Mouse (Mus musculus): ENCODE measurements at regions not wholly inside any gene's neighbourhood (a gene's known extent, or its start where the extent isn't known, plus 50 kb on each side); places are given as distances from the start of the nearest gene placed in this dataset.
A peak's percentile ranks its signal among the peaks of the same experiment; 100 is the strongest.

DNA sequence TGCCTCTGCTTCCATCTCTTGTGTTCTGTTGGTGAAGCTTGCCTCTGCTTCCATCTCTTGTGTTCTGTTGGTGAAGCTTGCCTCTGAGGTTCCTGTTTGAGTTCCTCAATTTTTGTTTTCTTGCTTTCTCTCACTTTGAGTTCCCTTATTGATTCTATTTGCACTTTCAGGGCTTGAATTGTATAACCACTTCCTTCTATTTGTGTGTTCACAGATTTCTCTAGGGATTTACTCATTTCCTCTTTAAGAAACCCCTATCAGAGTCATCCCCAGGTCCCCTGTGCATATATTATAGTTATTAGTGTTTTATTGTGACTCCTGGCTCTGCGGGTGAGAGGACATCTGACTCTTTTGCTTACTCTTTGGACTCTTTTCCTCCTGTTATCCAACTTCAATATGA lies 144.2 kb upstream of the Dpt start:
- DNase-seq (ENCODE audit: low spot score in 2 of 2), result no peak
- intact Hi-C loops (cut with DNase I), result no loop called here

DNA sequence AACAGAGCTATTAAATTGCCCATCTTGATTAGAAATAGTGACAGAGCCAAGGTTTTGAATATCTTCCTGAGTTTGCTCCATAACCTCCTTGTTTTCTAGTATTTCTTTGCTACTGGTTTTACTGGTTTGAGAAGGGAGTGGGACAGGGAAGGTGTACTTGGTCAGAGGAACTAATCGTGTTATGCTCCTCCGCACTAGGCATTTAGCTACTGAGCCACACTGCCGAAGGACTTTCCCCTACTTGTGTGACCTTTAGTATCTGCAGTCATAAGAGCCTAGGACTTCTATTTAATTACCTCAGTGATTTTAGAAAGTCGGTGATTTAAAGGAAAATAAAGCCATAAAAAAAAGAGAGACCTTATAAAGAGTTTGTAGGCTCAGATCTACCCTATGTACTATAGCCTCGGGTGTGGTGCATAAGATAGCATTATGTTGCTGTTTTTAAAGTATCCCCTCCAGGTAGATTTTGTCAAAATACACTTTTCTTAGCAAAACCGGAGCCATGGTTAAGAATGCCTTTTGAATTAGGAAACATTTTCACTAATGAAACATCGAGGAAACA lies 158.5 kb upstream of the Dpt start:
- intact Hi-C loops (cut with DNase I), result no loop called here
- no peak for DNase-seq (ENCODE audit: low spot score in 2 of 2)

DNA sequence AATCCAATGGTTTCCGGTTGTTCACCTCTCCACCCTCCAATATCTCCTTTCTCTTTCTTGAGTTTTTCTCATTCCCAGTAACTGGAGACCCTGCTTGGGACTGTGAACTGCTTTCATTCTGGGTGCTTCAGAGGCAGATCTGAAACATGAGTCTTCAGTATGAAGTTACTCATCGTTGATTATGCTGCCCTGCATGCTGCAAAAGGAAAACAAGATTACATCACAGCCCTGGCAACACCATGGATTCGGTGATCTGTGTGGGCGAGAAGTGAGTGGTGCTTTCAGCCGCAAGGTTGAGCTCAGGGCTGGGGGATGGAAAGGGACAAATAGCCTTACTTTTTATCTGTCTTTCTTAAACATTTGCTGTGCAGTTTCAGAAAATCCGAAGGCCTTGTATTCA lies 164.8 kb upstream of the Dpt start:
- DNase-seq (ENCODE audit: low spot score in 2 of 2), result peak; percentile 8 to 16
- intact Hi-C loops (cut with DNase I), result no loop called here

DNA sequence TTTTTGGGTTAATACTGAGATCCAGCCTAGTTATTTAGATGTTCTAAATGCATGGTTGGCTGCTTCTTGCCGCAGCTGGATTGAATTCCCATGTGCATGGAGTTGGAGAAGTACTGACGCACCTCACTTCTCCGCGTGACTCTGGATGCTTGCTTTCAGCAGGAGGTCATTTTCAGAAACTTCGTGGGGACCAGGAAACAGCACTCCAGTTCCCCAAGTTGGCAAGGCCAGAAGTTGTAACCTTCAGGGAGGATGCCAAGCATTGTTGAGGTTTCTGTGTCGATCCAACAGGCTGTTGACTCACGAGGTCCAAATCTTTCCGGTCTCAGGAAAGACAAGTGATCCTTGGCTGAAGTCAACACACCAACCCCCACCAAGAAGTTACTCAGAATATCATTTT lies 167.6 kb upstream of the Dpt start:
- DNase-seq (ENCODE audit: low spot score in 2 of 2), result no peak
- intact Hi-C loops (cut with DNase I), result no loop called here

DNA sequence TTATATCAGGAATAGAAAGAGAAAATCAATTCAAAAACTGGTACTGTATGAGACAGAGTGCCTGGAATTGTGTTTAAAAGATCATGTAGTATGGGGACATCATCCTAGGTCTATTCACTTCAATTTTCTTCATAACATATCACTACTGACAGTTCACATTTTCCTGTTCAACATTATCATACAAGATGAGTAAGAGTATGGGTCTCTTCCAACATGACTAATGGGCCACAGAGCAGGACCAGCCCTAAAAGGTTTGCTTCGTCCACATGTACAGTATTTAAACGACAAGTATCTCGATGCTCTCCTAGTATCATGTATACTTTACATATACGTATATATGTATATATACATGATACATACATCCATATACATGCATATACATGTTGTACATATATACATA lies 164.8 kb upstream of the Atp1b1 start:
- DNase-seq (ENCODE audit: low spot score in 2 of 2), result no peak
- intact Hi-C loops (cut with DNase I), result no loop called here

DNA sequence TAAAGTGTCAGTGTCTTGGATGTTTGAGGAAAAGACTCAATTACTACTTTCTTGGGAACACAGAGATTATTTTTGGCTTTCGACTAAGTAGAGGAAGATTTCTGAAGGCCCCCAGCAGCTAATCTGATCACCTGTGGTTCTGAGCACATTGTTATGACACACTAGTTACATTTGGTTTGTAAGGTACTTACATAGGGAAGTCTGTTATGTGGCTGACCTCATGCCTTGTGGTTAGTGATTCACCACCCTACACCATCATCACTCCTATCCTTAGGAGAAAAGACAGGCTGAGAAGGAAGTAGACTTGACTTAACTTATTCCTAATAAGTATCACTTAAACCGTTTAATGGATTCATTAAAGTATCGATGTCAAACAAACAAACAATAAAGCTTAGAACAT lies 164.3 kb upstream of the Atp1b1 start:
- intact Hi-C loops (cut with DNase I), result no loop called here
- no peak for DNase-seq (ENCODE audit: low spot score in 2 of 2)

DNA sequence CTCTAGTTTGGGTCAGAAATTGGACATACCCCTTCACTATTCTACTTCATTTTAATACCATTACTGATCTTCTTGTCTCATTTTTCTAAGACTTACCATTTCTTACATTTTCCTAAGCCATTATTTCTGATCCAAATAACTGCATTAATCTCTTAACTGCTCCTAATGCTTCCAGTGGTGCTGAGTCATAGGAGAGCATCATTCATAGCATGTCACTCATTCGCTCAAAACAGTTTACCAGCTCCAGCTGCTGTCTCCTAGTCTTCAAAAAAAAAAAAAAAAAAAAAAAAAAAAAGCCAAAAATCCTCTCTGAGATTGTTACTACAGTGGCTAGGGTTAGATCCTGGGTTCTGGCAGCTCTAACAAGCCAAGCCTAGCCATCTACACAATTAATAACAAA lies 162.0 kb upstream of the Atp1b1 start:
- DNase-seq (ENCODE audit: low spot score in 2 of 2), result no peak
- intact Hi-C loops (cut with DNase I), result no loop called here

DNA sequence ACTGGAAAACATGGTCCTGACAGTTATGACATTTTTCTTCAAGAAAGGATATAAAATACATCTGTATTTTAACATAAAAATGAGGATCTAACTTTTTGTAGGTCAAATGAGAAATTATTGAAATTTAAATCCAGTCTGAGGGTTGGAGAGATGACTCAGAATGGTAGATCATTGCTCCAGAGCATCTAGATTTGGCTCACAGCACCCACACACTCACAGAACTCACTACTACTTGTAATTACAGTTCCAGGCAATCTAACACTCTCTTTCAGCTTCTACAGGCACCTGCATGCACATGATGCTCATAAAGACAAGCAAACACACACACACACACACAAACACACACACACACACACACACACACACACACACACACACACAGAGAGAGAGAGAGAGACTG lies 159.7 kb upstream of the Atp1b1 start:
- intact Hi-C loops (cut with DNase I), result no loop called here
- no peak for DNase-seq (ENCODE audit: low spot score in 2 of 2)

DNA sequence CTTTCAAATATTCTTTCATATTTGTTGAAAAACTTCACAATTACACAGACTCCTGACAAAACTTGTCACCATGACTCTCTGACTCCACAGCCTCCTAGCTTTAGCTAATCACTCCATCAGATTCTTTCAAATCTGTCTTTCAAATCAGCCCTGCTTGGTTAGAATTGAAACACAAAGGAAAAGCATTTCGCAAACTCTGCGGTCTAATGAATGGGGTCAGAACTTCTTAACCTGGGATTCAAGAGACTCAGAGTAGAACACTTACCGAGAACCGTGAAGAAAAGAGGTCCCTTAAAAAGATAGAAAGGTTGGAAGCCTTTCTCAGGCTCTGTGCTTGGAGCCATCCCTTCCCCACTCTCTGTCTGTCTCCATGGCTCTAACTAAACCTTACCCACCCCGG lies 148.9 kb upstream of the Atp1b1 start:
- DNase-seq (ENCODE audit: low spot score in 2 of 2), result no peak
- intact Hi-C loops (cut with DNase I), result no loop called here

DNA sequence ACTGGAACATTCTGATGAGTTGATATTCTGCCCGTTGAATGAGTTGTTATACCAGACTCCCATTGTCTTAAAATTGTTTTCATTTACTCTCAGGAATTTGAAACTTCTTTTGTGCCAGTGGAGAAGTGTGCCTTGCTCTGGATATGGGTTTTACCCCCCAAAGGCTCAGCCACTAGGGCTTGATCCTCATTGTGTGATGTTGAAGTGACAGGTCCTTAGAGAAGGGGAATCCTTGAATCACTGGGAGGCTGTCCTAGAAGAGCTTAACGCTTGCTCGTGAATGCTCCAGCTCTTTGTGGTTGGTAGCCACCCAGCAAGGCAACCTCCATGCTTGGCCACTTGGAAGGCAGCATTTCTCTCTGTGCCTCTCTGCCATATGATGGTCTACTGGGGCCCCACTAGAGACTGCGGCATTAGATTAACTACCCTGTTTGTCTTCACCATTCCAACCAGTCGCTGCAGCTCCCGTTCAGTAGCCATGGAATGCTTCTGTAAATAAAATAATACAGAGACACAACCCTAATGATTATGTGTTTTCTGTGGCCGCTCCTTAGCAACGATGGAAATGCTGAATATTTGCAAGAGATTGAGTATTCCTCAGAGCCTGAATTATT lies 148.1 kb upstream of the Atp1b1 start:
- no peak for DNase-seq (ENCODE audit: low spot score in 2 of 2)
- intact Hi-C loops (cut with DNase I), result no loop called here

DNA sequence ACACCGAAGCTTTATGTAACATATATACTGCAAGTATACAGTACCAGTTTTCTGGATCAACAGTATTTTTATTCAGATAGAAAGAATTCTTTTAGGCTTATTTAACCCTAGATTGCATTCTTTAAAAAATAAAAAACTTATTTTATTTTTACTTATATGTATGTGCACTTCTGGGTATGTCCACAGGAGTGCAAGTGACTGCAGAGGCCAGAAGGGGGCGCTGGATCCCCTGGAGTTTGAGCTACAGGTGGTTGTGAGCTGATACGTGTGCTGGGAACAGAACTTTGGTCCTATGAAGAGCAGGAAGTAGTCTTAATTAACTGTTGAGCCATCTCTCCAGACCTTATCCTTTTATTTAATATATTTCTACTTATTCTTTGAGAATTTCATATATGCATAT lies 145.3 kb upstream of the Atp1b1 start:
- no peak for DNase-seq (ENCODE audit: low spot score in 2 of 2)
- intact Hi-C loops (cut with DNase I), result no loop called here

DNA sequence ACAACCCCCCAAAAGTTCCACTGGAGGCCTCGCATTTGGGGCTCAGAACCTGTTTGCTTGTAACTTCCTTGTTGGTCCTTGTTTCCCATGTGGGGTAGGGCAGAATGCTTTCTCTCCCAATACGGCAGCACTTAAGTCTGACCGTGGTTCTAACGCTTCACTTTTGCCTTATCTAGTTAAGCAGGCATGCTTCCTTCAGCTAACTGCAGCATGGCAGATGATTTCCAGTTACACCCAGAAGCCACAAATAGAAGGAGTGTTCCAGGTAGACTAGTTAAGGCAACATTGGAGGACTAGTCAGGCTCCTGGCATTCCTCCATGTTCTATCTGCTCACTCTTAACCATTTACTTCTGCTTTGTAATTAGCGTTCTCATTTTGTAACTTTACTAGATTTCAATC lies 144.4 kb upstream of the Atp1b1 start:
- intact Hi-C loops (cut with DNase I), result no loop called here
- no peak for DNase-seq (ENCODE audit: low spot score in 2 of 2)

DNA sequence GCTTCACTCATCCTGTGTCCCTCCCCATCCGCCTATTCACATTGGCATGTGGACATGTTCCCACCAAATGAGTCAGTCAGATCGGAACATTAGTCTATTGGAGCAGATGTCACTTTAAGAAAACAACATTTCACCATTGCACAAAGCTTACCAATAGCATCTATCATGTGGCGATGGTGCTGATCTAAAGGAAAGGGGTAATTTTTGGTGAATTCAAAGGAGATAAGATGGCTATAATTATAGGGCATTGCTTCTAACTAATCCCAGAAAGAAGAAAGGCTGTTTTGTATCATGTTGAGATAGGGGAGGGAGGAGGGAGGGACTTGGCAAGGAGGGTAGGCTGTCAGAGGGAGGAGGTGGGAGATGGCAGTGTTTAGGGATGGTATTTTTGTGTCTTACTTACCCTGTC lies 132.1 kb upstream of the Atp1b1 start:
- peak in 1 of 2 experiments; percentile 18 for DNase-seq (ENCODE audit: low spot score in 2 of 2)

DNA sequence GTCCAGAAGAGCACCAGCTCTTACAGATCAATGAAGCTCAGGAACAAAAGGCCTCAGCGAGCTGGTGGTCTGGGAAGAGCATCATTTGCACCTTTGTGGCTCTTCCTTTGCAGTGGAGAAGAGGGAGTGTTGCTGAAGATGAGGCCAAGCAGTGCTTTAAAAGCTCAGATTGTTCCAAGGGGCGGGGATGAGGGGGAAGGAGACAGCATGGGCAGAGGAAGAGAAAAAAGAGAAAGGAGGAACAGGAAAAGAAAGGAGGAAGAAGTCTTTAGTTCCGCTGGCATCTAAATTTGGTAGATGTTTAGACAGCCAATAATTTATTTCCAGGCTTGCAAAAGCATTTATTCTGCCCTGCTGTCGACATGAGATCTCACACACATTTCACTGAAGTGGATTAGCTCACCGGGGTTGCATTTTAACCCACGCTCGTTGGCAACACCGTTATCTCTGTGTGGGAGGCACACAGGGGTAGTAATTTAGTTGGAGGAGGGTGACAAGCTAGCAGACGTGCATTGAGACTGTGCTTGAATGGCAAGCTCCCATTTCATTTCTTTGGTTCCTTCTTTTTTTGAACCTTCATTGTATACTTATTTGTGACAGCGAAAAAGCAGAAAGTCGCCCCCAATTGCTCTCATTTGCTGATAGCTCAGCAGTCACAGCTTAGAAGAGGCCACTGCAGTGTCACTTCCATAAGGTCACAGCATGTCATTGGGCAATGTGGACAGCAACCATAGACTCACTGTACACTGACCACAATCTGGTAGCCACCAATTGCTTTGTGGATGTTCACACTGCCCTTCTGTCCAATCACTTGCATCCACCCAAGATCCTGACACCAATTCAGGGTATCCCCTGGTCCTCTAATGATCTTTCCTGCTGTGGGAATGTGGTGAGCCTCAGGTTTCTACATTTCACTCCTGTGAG lies 128.2 kb upstream of the Atp1b1 start:
- intact Hi-C loops (cut with DNase I), result loop anchor here (2.0 kb wide), 1 partner anchor 128 kb away; the partner anchor contains the start of gene Atp1b1

More for the DNA sequence above, 132.1 kb upstream of the Atp1b1 start:
- intact Hi-C loops (cut with DNase I), result loop anchor here (5.0 to 10.0 kb wide), 3 partner anchors 92 to 535 kb away; no protein-coding TSS in a partner anchor

DNA sequence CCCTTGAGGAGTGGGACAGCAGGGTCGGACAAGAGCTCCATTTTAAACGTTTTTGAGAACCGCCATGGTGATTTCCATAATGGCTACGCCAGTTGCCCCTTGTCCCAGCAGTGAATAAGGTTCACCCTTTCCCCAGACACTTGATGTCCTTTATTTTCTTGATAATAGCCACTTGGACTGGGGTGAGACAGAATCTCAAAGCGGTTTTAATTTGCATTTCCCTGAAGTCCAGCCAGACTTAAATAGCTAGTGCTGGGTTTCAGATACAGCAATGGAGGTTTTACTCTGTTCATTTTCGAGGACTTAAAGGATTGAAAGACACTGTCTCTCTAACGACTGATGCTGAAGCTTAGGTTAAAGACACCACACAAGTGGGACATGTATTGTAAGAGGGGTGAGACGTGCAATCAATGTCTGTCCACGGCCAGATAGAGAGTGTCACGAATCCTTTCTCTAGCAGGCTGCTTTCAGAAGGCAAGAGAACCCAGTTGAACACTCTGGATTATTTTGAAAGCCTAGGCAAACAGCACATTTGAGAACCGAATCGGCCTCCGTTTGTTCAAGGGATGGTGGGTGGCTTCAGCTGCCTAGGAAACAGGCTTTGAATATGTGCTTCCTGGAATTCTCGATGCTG lies 118.8 kb upstream of the Atp1b1 start:
- DNase-seq (ENCODE audit: low spot score in 2 of 2), result peak; percentile 60 to 61
- intact Hi-C loops (cut with DNase I), result no loop called here

More for the DNA sequence above, 128.2 kb upstream of the Atp1b1 start:
- DNase-seq (ENCODE audit: low spot score in 2 of 2), result peak; percentile 68 to 70

DNA sequence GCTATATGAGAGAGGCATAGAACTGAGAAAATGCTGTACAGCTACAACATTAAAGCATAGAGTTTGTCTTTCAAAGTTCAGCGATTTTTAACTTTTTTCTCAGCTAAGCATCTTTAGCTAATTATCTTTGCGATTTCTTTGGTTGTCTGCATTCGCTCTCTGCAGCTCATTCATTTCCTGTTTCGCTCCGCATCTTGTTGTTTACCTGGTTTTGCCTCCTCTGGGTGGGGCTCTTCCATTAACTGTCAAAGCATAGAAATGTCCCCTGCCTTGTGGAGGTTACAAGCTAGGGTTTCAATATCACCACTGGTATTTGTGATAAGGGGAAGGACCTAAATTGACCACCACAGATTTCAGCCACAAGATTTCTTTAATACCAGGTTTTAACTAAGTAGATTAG lies 115.5 kb upstream of the Atp1b1 start:
- intact Hi-C loops (cut with DNase I), result no loop called here
- no peak for DNase-seq (ENCODE audit: low spot score in 2 of 2)

DNA sequence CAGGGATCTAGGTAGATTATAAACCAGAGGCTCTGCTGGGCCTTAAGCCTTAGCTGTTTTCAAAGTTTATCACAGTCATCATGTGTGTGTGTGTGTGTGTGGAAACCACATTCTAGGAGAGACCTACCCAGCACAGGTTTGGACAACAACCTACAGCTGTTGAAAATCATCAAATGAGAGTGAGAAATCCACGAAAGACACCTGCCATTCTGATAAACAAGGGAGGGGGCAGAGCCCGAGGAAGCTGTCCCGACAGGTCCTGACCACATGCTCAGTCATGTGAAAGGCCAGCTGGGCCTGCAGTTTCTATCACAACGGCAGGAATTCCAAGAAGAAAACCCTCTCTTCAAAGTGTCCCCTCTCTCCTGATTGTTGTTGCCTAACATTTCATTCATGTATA lies 114.0 kb upstream of the Atp1b1 start:
- intact Hi-C loops (cut with DNase I), result no loop called here
- no peak for DNase-seq (ENCODE audit: low spot score in 2 of 2)

DNA sequence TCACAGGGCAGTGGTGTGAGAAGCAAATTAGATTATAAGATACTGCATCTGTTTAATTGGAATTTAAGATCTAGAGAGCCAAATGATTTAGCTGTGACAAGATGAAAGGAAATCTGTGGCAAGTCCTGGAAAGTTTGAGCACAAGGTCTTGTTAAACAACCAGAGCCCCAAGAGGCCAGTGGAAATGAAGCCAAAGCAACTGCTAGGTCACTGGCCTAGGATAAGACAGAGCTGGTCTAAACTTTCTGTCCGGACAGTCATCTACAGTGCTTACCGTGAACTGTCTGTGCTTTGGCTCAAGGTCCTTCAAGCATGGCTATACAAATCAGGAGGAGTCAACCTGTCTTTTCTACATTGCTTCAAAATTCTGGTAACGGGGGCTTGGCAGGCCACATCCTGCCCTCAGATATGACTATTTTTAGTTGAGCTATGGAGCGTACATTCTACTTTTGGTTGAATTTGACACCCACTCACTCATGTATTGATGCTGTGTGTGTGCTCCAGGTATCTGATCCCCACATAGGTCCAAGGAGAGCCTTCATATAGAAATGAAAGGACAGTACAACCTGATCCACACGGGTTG lies 113.4 kb upstream of the Atp1b1 start:
- intact Hi-C loops (cut with DNase I), result no loop called here

DNA sequence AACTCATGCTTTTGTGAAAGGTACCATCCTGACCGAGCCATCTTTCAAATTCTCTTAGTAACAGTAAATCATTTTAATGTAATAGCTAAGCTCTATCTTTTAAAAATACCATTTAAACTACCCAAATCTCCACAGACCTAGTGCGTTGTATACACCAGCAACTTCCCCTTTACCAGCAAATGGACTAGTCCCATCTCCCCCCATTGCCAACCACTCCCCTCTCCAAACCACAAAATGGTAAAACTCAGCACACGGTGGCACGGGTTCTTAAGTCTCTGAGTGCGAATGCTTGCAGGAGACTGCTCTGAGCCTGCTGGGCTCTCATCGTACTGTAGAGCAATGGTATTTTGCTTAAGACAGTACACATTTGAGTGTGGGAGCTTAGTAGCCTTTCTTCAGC lies 106.7 kb upstream of the Atp1b1 start:
- intact Hi-C loops (cut with DNase I), result no loop called here
- DNase-seq (ENCODE audit: low spot score in 2 of 2), result no peak

More for the DNA sequence above, 113.4 kb upstream of the Atp1b1 start:
- DNase-seq (ENCODE audit: low spot score in 2 of 2), result no peak
